Mouse (Mus musculus) C2C12 (cell line): Measurements from ENCODE around the gene Adipor2. TPM values are rescaled to one million over a fixed set of nuclear protein-coding genes. Genes with fewer than 3 reads are reported as not detected.

ENCODE experiments used
- H3K27me3 ChIP-seq: one replicate; pipeline ENCODE4 v1.6.1; 2011; ENCODE audit not compliant: control insufficient read depth, insufficient read depth, insufficient read length
- H3K36me3 ChIP-seq: one replicate; pipeline ENCODE4 v1.6.1; 2011; ENCODE audit not compliant: control insufficient read depth, insufficient read depth
- H3K4me3 ChIP-seq: one replicate; pipeline ENCODE4 v1.5.1; 2011; ENCODE audit warnings: mild to moderate bottlenecking, control low read depth; ENCODE audit not compliant: poor library complexity, insufficient read depth, severe bottlenecking
- H3K79me2 ChIP-seq: one replicate; pipeline ENCODE4 v1.6.1; 2011; ENCODE audit not compliant: control insufficient read depth, insufficient read depth
- H3K79me3 ChIP-seq: one replicate; pipeline ENCODE4 v1.6.1; 2011; ENCODE audit warnings: low read depth, control low read depth
- H3ac ChIP-seq: one replicate; pipeline ENCODE3; 2011; ENCODE audit warnings: low read depth; ENCODE audit not compliant: control insufficient read depth, insufficient read length
- CEBPB ChIP-seq: IDR thresholded peaks from one replicate; pipeline ENCODE4 v1.6.1; 2011; ENCODE audit warnings: low read depth, mild to moderate bottlenecking, control low read depth, moderate library complexity
- CTCF ChIP-seq: IDR thresholded peaks from one replicate; pipeline ENCODE4 v1.5.1; 2011; ENCODE audit not compliant: control insufficient read depth, insufficient read depth, insufficient read length
- FOSL1 ChIP-seq: IDR thresholded peaks from one replicate; pipeline ENCODE4 v1.8.0; 2011; ENCODE audit warnings: mild to moderate bottlenecking, low read length; ENCODE audit not compliant: poor library complexity, insufficient read depth, severe bottlenecking
- MAX ChIP-seq: IDR thresholded peaks from one replicate; pipeline ENCODE4 v1.6.1; 2011; ENCODE audit warnings: mild to moderate bottlenecking, control low read depth
- MYOD1 ChIP-seq: IDR thresholded peaks from one replicate; pipeline ENCODE4 v1.6.1; 2011; ENCODE audit warnings: low read depth; ENCODE audit not compliant: control insufficient read depth, insufficient read length
- MYOG ChIP-seq: IDR thresholded peaks from one replicate; pipeline ENCODE4 v1.6.1; 2011; ENCODE audit not compliant: control insufficient read depth, insufficient read length; ENCODE audit errors: extremely low read depth
- USF1 ChIP-seq: IDR thresholded peaks from one replicate; pipeline ENCODE4 v1.6.1; 2011; ENCODE audit warnings: low read depth, mild to moderate bottlenecking, control low read depth, moderate library complexity
- polyA plus RNA-seq: library from polyadenylated mRNA; unstranded; fragments of >200 nt; fragmentation: generic; extraction: Trizol; gene quantifications from one replicate; pipeline ENCODE4 v1.2.1, GENCODE M21; 2012; ENCODE audit warnings: missing spikeins

Gene Adipor2
- polyA plus RNA-seq, 1 experiment: 28.0 TPM

DNA sequence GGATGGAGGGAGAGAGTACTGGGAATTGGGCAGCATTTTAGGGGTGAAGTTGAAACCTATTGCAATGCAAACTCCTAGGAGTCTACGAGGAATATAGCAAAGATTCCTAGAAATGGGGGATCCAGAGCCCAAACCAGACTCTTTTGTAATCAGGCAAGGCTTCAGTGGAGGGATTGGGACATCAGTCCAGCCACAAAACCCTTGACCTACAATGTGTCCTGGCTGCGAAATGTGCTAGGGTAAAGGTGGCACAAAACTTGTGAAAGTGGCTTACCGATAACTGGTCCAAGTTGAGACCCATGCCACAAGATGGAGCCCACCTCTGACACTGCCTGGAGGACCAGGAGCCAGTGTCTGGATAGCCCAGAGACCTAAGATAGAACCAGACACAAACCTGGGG is 18.1 kb downstream of the Adipor2 start:
- Histone ChIP-seq H3K4me3 (no peak overlapping the region), H3K79me2 (no peaks in the 10 kb centered on the region), H3K36me3 (no peaks in the 10 kb centered on the region), H3K27me3 (peaks cover 3% of the 10 kb centered on the region), H3ac (no peak overlapping the region), H3K79me3 (no peaks in the 10 kb centered on the region)
- TF ChIP-seq CEBPB: no peak
- TF ChIP-seq USF1: no peak
- no peak for TF ChIP-seq FOSL1
- no peak for TF ChIP-seq CTCF
- no peak for TF ChIP-seq MYOG
- no peak for TF ChIP-seq MAX
- TF ChIP-seq MYOD1: no peak

DNA sequence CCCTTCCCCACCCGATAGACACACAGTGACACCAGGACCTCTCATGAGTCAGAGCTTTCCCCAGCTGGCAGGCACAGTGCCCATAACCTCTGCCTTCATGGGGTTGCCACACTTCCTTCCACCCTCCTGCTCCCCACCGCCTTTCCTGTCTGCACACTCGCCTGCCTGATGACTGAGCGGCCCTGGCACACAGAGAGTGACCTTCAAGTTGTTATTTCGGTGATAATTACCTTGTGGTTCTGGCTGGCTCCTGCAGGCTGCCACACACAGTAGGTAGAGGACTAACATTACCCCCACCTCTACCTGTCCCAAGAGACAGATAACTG is 21.2 kb downstream of the Adipor2 start:
- Histone ChIP-seq H3ac (no peak overlapping the region), H3K4me3 (no peak overlapping the region), H3K27me3 (no peaks in the 10 kb centered on the region), H3K79me2 (no peaks in the 10 kb centered on the region), H3K79me3 (no peaks in the 10 kb centered on the region), H3K36me3 (no peaks in the 10 kb centered on the region)
- TF ChIP-seq FOSL1 (peak; percentile 48), USF1 (no peak), CEBPB (peak; percentile 86), MAX (no peak), CTCF (no peak), MYOG (no peak), MYOD1 (peak; percentile 61)

DNA sequence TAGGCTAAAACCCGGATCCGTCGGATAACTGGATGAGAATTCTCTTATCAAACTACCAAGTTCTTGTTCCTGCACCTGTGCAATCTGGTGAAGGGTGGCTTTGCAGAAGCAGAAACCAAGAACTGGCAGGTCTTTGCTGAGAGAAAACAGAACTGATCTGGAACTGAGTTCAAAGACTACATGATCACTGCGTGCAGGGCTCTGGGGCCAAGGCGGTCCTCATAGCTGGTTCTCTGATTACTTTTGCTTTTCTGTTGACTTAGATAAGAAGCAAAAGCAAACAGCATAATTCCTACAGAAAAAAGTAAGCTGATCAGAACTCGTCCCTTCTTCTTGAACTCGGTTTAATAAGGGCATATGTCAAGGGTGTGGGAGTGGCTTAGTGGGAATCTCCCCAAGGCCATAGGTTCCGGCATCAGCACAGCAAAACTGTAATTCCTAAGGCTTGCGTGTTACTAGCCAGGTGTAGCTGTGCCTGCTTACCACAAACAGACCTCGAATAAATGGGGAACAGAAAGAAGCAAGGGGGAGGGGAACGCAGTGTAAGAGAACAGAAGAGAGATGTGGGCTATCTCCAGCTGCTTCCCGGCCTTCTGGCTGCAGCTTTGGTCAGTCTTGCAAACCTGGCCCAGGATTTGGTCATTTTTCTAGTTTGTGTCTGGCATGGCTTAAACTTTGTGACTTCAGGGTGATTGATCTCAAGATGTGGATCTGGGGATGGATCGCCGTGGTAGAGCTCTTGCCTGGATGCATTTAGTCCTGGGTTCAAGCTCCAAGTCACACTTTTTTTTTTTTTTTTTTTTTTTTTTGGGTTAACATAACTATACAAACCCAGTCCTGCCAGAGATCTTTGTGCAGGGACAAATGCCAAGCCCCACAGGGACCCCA is 21.8 kb downstream of the Adipor2 start:
- H3ac ChIP-seq: no peak overlapping the region
- TF ChIP-seq MYOG (no peak), MAX (no peak), CTCF (no peak), USF1 (no peak), FOSL1 (no peak), CEBPB (no peak), MYOD1 (no peak)
- no peaks in the 10 kb centered on the region for H3K79me3 ChIP-seq

DNA sequence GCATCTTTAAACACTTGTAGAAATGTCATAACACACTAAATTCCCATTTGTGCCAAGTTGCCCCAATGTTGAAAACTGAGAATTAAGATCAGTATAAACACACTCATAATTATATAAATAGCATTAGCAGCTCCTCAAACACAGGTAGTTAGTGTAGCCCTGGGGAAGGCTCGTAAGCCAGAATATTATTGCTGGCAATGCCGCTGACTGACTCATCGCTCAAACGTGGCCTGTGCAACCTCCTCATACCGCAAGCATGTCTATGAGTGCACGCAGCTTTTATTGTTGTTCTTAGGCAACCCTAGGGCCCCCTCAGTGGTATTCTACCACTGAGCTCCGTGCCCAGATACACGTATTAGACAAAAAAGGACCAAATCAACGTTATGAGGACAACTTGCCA is 24.7 kb downstream of the Adipor2 start:
- no peaks in the 10 kb centered on the region for H3K36me3 ChIP-seq
- TF ChIP-seq MYOG (no peak), CEBPB (peak; percentile 88), MYOD1 (peak; percentile 11), FOSL1 (peak; percentile 83)
- peaks cover 2% of the 10 kb centered on the region for H3K79me3 ChIP-seq
- no peak overlapping the region for H3ac ChIP-seq
- no peaks in the 10 kb centered on the region for H3K27me3 ChIP-seq
- no peak overlapping the region for H3K4me3 ChIP-seq
- H3K79me2 ChIP-seq: peaks cover 3% of the 10 kb centered on the region

More for the DNA sequence above, 21.8 kb downstream of the Adipor2 start:
- Histone ChIP-seq H3K27me3 (no peaks in the 10 kb centered on the region), H3K4me3 (no peak overlapping the region), H3K36me3 (no peaks in the 10 kb centered on the region), H3K79me2 (no peaks in the 10 kb centered on the region)

DNA sequence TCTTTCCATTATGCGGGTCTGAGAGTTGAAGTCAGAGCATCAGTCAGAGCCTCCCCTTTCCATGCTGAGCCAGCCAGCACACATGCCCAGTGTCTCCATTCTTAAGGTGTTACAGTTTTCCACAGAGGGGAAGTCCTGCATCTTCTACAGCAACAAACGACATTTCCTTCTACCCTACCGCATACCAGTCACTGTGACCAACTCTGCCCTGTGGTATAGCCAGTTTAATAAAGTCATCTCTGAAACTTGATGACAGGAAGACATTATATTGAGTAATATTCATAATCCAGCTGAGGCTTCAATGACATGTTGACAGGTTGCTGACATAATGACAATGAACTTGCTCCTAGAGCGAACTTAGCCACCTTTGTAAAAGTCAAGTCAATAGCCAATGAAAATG is 26.8 kb downstream of the Adipor2 start:
- TF ChIP-seq USF1 (no peak), CTCF (no peak), CEBPB (peak; percentile 10), MYOD1 (no peak)
- H3K4me3 ChIP-seq: no peak overlapping the region
- peaks cover 24% of the 10 kb centered on the region for H3K79me2 ChIP-seq
- H3K79me3 ChIP-seq: peaks cover 22% of the 10 kb centered on the region
- H3ac ChIP-seq: no peak overlapping the region
- no peaks in the 10 kb centered on the region for H3K36me3 ChIP-seq
- H3K27me3 ChIP-seq: no peaks in the 10 kb centered on the region

DNA sequence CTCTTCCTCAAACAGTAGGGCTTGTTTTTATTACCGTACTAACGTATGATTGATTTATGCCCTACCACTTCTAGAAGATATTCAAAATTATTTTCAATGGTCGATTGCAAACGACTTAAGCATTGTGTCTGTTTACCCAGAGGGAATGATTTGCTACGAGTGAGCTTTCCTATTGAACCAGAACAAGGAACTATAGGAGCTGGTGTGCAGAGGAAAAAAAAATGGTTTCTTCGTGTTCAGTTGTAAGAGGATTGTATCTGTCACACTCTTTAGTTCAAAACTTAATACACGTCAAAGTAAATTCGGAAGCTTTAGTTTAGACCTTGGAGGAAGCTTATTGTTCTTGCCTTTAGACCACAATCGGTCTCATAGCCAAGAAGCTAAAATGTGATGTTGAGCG is 28.4 kb downstream of the Adipor2 start:
- Histone ChIP-seq H3K79me3 (peaks cover 38% of the 10 kb centered on the region), H3K79me2 (peaks cover 41% of the 10 kb centered on the region), H3K4me3 (peak overlapping the region; percentile 25), H3K27me3 (no peaks in the 10 kb centered on the region), H3ac (peak overlapping the region; percentile 38), H3K36me3 (no peaks in the 10 kb centered on the region)
- TF ChIP-seq CTCF (no peak), MAX (no peak), MYOD1 (no peak), CEBPB (no peak)
